Mouse (Mus musculus) heart, embryonic 13.5 days (tissue): ENCODE results near the gene Ccdc146. TPM values are rescaled to one million over a fixed set of nuclear protein-coding genes. Genes with fewer than 3 reads are reported as not detected.
A peak's percentile ranks its signal among the peaks of the same experiment; 100 is the strongest.

Source experiments
- ATAC-seq: fragments of 200-750 bp; cut with Nextera tagmentation; 2 replicates; pipeline ENCODE4 v1.8.0; 2017; ENCODE audit warnings: moderate TSS enrichment; ENCODE audit not compliant: insufficient number of reproducible peaks, low FRiP score, low TSS enrichment; ENCODE audit errors: extremely low read depth
- H3K27ac ChIP-seq: fragments of 300-500 bp; sonication (generic); replicated peaks from 2 replicates; pipeline ENCODE4 v1.5.1; 2015; ENCODE audit warnings: moderate library complexity, mild to moderate bottlenecking, inconsistent platforms
- H3K27me3 ChIP-seq: fragments of 300-500 bp; sonication (generic); replicated peaks from 2 replicates; pipeline ENCODE4 v1.6.1; 2015; ENCODE audit warnings: mild to moderate bottlenecking, inconsistent platforms
- H3K36me3 ChIP-seq: fragments of 300-500 bp; sonication (generic); 2 replicates; pipeline ENCODE4 v1.6.1; 2015; ENCODE audit warnings: mild to moderate bottlenecking, inconsistent platforms
- H3K4me1 ChIP-seq: fragments of 300-500 bp; sonication (generic); 2 replicates; pipeline ENCODE4 v1.6.1; 2015; ENCODE audit warnings: inconsistent platforms
- H3K4me2 ChIP-seq: fragments of 300-500 bp; sonication (generic); 2 replicates; pipeline ENCODE4 v1.6.1; 2015; ENCODE audit warnings: inconsistent platforms, mild to moderate bottlenecking, moderate library complexity
- H3K4me3 ChIP-seq: fragments of 300-500 bp; sonication (generic); 2 replicates; pipeline ENCODE4 v1.5.1; 2015; ENCODE audit warnings: moderate library complexity, mild to moderate bottlenecking, inconsistent platforms
- H3K9ac ChIP-seq: fragments of 300-500 bp; sonication (generic); 2 replicates; pipeline ENCODE4 v1.6.1; 2015; ENCODE audit warnings: inconsistent platforms, mild to moderate bottlenecking, moderate library complexity
- H3K9me3 ChIP-seq: fragments of 300-500 bp; sonication (generic); 2 replicates; pipeline ENCODE4 v1.6.1; 2016; ENCODE audit warnings: inconsistent platforms
- WGBS: fragments of 180-500 bp; shearing (Covaris S2); methylation state at CpG from one replicate; pipeline ENCODE4 v1.1.7; 2015; ENCODE audit warnings: mixed read lengths; 5-methylcytosine and 5-hydroxymethylcytosine counted together
- polyA plus RNA-seq: library from polyadenylated mRNA; unstranded; fragments of >200 nt; fragmentation: Nextera tagmentation; extraction: Ambion mirVana; gene quantifications from 2 replicates; pipeline ENCODE4 v1.2.1, GENCODE M21; 2015

Gene Ccdc146
- polyA plus RNA-seq, 1 experiment from 2014 or later, result 2.2 TPM

- H3K27ac ChIP-seq, result peak overlapping the region; percentile 99
- ATAC-seq, result no peak
- peaks cover 52% of the 10 kb centered on the region for H3K4me1 ChIP-seq
- H3K27me3 ChIP-seq, result no peaks in the 10 kb centered on the region
- no peak overlapping the region for H3K9ac ChIP-seq
- WGBS, result 61% methylated on average over 1 of the region's 1 CpGs
- H3K4me2 ChIP-seq, result peak overlapping the region; percentile 56
- H3K4me3 ChIP-seq, result no peak overlapping the region
- no peaks in the 10 kb centered on the region for H3K36me3 ChIP-seq
- no peaks in the 10 kb centered on the region for H3K9me3 ChIP-seq
These were observed 95.9 kb downstream of the Ccdc146 start for GRCm38 (mm10) chr5:21328560-21328959.

GRCm38 (mm10) chr5:21326494-21326893 is 98.0 kb downstream of the Ccdc146 start:
- WGBS, result 8% methylated on average over 1 of the region's 1 CpGs
- H3K4me2 ChIP-seq, result no peak overlapping the region
- H3K27ac ChIP-seq, result no peak overlapping the region
- no peaks in the 10 kb centered on the region for H3K27me3 ChIP-seq
- H3K9ac ChIP-seq, result no peak overlapping the region
- no peaks in the 10 kb centered on the region for H3K9me3 ChIP-seq
- H3K36me3 ChIP-seq, result no peaks in the 10 kb centered on the region
- H3K4me1 ChIP-seq, result peaks cover 47% of the 10 kb centered on the region
- no peak for ATAC-seq
- H3K4me3 ChIP-seq, result no peak overlapping the region

- H3K9me3 ChIP-seq, result no peaks in the 10 kb centered on the region
- H3K4me3 ChIP-seq, result no peak overlapping the region
- H3K27ac ChIP-seq, result peak overlapping the region; percentile 44
- no peak for ATAC-seq
- peaks cover 23% of the 10 kb centered on the region for H3K4me1 ChIP-seq
- no peak overlapping the region for H3K9ac ChIP-seq
- H3K27me3 ChIP-seq, result no peaks in the 10 kb centered on the region
- H3K36me3 ChIP-seq, result no peaks in the 10 kb centered on the region
- 34% methylated on average over 2 of the region's 2 CpGs for WGBS
- no peak overlapping the region for H3K4me2 ChIP-seq
These were observed 104.3 kb downstream of the Ccdc146 start for GRCm38 (mm10) chr5:21320138-21320537.

- Histone ChIP-seq H3K36me3 (no peaks in the 10 kb centered on the region), H3K4me3 (no peak overlapping the region), H3K4me1 (peaks cover 5% of the 10 kb centered on the region), H3K27me3 (no peaks in the 10 kb centered on the region), H3K9ac (no peak overlapping the region), H3K4me2 (no peak overlapping the region), H3K9me3 (no peaks in the 10 kb centered on the region), H3K27ac (no peak overlapping the region)
- WGBS, result 77% methylated on average over 3 of the region's 3 CpGs
- no peak for ATAC-seq
These were observed 109.8 kb downstream of the Ccdc146 start for GRCm38 (mm10) chr5:21314696-21315095.

- Histone ChIP-seq H3K27me3 (no peaks in the 10 kb centered on the region), H3K36me3 (no peaks in the 10 kb centered on the region), H3K9me3 (no peaks in the 10 kb centered on the region), H3K4me3 (no peak overlapping the region), H3K4me1 (no peaks in the 10 kb centered on the region), H3K27ac (no peak overlapping the region), H3K4me2 (no peak overlapping the region), H3K9ac (no peak overlapping the region)
- ATAC-seq, result no peak
- WGBS, result 75% methylated on average over 5 of the region's 5 CpGs
These were observed 117.3 kb downstream of the Ccdc146 start for GRCm38 (mm10) chr5:21307165-21307564.

- H3K4me1 ChIP-seq, result peaks cover 7% of the 10 kb centered on the region
- H3K27ac ChIP-seq, result no peak overlapping the region
- no peaks in the 10 kb centered on the region for H3K27me3 ChIP-seq
- no peak overlapping the region for H3K4me3 ChIP-seq
- 58% methylated on average over 6 of the region's 6 CpGs for WGBS
- ATAC-seq, result no peak
- no peaks in the 10 kb centered on the region for H3K36me3 ChIP-seq
- H3K4me2 ChIP-seq, result no peak overlapping the region
- no peak overlapping the region for H3K9ac ChIP-seq
- no peaks in the 10 kb centered on the region for H3K9me3 ChIP-seq
These were observed 123.5 kb downstream of the Ccdc146 start for GRCm38 (mm10) chr5:21301011-21301410.

- no peaks in the 10 kb centered on the region for H3K36me3 ChIP-seq
- 85% methylated on average over 3 of the region's 3 CpGs for WGBS
- H3K4me3 ChIP-seq, result no peak overlapping the region
These were observed 124.4 kb downstream of the Ccdc146 start for GRCm38 (mm10) chr5:21300058-21300457.

GRCm38 (mm10) chr5:21299076-21299755 is 125.3 kb downstream of the Ccdc146 start:
- ATAC-seq, result no peak
- H3K9ac ChIP-seq, result no peak overlapping the region
- no peak overlapping the region for H3K4me3 ChIP-seq
- no peaks in the 10 kb centered on the region for H3K9me3 ChIP-seq
- H3K27me3 ChIP-seq, result no peaks in the 10 kb centered on the region
- 61% methylated on average over 21 of the region's 21 CpGs for WGBS
- no peak overlapping the region for H3K27ac ChIP-seq
- H3K36me3 ChIP-seq, result no peaks in the 10 kb centered on the region
- H3K4me2 ChIP-seq, result peak overlapping the region; percentile 16; the same call in 1 of the 2 replicates
- peaks cover 7% of the 10 kb centered on the region for H3K4me1 ChIP-seq

More at GRCm38 (mm10) chr5:21300058-21300457, 124.4 kb downstream of the Ccdc146 start:
- no peak overlapping the region for H3K27ac ChIP-seq
- ATAC-seq, result no peak
- H3K4me1 ChIP-seq, result peaks cover 7% of the 10 kb centered on the region
- H3K9ac ChIP-seq, result no peak overlapping the region
- H3K4me2 ChIP-seq, result no peak overlapping the region
- no peaks in the 10 kb centered on the region for H3K27me3 ChIP-seq
- H3K9me3 ChIP-seq, result no peaks in the 10 kb centered on the region

- ATAC-seq, result no peak
- Histone ChIP-seq H3K36me3 (no peaks in the 10 kb centered on the region), H3K4me1 (peaks cover 7% of the 10 kb centered on the region), H3K9me3 (no peaks in the 10 kb centered on the region), H3K27me3 (no peaks in the 10 kb centered on the region), H3K4me3 (no peak overlapping the region), H3K4me2 (no peak overlapping the region), H3K27ac (no peak overlapping the region), H3K9ac (no peak overlapping the region)
- 77% methylated on average over 8 of the region's 8 CpGs for WGBS
These were observed 128.8 kb downstream of the Ccdc146 start for GRCm38 (mm10) chr5:21295683-21296082.

- H3K4me1 ChIP-seq, result peaks cover 19% of the 10 kb centered on the region
- H3K27ac ChIP-seq, result no peak overlapping the region
- no peak overlapping the region for H3K4me3 ChIP-seq
- H3K9me3 ChIP-seq, result no peaks in the 10 kb centered on the region
- H3K27me3 ChIP-seq, result no peaks in the 10 kb centered on the region
- no peaks in the 10 kb centered on the region for H3K36me3 ChIP-seq
- 73% methylated on average over 8 of the region's 8 CpGs for WGBS
- no peak overlapping the region for H3K4me2 ChIP-seq
- no peak overlapping the region for H3K9ac ChIP-seq
- no peak for ATAC-seq
These were observed 133.9 kb downstream of the Ccdc146 start for GRCm38 (mm10) chr5:21290594-21290993.

- Histone ChIP-seq H3K4me3 (no peak overlapping the region), H3K36me3 (no peaks in the 10 kb centered on the region), H3K9ac (no peak overlapping the region; the same call in 1 of the 2 replicates), H3K27ac (peak overlapping the region; percentile 2), H3K4me2 (no peak overlapping the region), H3K4me1 (peaks cover 19% of the 10 kb centered on the region), H3K9me3 (no peaks in the 10 kb centered on the region), H3K27me3 (no peaks in the 10 kb centered on the region)
- 41% methylated on average over 7 of the region's 7 CpGs for WGBS
- no peak for ATAC-seq
These were observed 135.6 kb downstream of the Ccdc146 start for GRCm38 (mm10) chr5:21288658-21289435.
